Mouse (Mus musculus): ENCODE data around the gene Lpar6. TPM values are rescaled to one million over a fixed set of nuclear protein-coding genes. Genes with fewer than 3 reads are reported as not detected.

Gene Lpar6
- polyA plus RNA-seq, 1 experiment from 2014 or later, result 14.7 TPM

- WGBS, result 37% methylated on average over 1 of the region's 1 CpGs
- H3K4me3 ChIP-seq (ENCODE audit: low read length), result no peak overlapping the region
- H3K27ac ChIP-seq (ENCODE audit: low read length), result no peak overlapping the region
- peaks cover 6% of the 10 kb centered on the region; the same call in 1 of the 2 replicates for H3K4me1 ChIP-seq (ENCODE audit: insufficient read depth, low read length)
- H3K9ac ChIP-seq (replicated peaks; ENCODE audit: low read length), result no peak overlapping the region
- H3K36me3 ChIP-seq (ENCODE audit: insufficient read depth, low read length), result no peaks in the 10 kb centered on the region
- no peak for ATAC-seq (ENCODE audit: low FRiP score, low TSS enrichment)
- H3K9me3 ChIP-seq (ENCODE audit: low read length), result no peaks in the 10 kb centered on the region
- no peak overlapping the region for H3K4me2 ChIP-seq (replicated peaks; ENCODE audit: low read depth, low read length)
- no peaks in the 10 kb centered on the region for H3K27me3 ChIP-seq (ENCODE audit: insufficient read depth, low read length)
Measured at GRCm38 (mm10) chr14:73226849-73227248, 10.8 kb upstream of the Lpar6 start.

- Histone ChIP-seq H3K4me2 (replicated peaks; ENCODE audit: low read depth, low read length) (no peak overlapping the region), H3K27ac (ENCODE audit: low read length) (no peak overlapping the region), H3K9ac (replicated peaks; ENCODE audit: low read length) (no peak overlapping the region), H3K4me1 (ENCODE audit: insufficient read depth, low read length) (peaks cover 21% of the 10 kb centered on the region), H3K9me3 (ENCODE audit: low read length) (no peaks in the 10 kb centered on the region), H3K27me3 (ENCODE audit: insufficient read depth, low read length) (no peaks in the 10 kb centered on the region), H3K4me3 (ENCODE audit: low read length) (no peak overlapping the region), H3K36me3 (ENCODE audit: insufficient read depth, low read length) (no peaks in the 10 kb centered on the region)
- ATAC-seq (ENCODE audit: low FRiP score, low TSS enrichment), result no peak
- 34% methylated on average over 5 of the region's 5 CpGs for WGBS
Measured at GRCm38 (mm10) chr14:73231286-73231982, 6.3 kb upstream of the Lpar6 start.

GRCm38 (mm10) chr14:73234468-73235031 is 3.1 kb upstream of the Lpar6 start:
- H3K4me2 ChIP-seq (replicated peaks; ENCODE audit: low read depth, low read length), result no peak overlapping the region
- no peak overlapping the region for H3K4me3 ChIP-seq (ENCODE audit: low read length)
- H3K9ac ChIP-seq (replicated peaks; ENCODE audit: low read length), result no peak overlapping the region; the same call in 1 of the 2 replicates
- no peaks in the 10 kb centered on the region for H3K27me3 ChIP-seq (ENCODE audit: insufficient read depth, low read length)
- ATAC-seq (ENCODE audit: low FRiP score, low TSS enrichment), result peak; percentile 44; the same call in 1 of the 2 replicates
- H3K4me1 ChIP-seq (ENCODE audit: insufficient read depth, low read length), result peaks cover 21% of the 10 kb centered on the region
- peak overlapping the region; percentile 88 for H3K27ac ChIP-seq (ENCODE audit: low read length)
- H3K36me3 ChIP-seq (ENCODE audit: insufficient read depth, low read length), result no peaks in the 10 kb centered on the region
- no peaks in the 10 kb centered on the region for H3K9me3 ChIP-seq (ENCODE audit: low read length)
- WGBS, result 9% methylated on average over 2 of the region's 2 CpGs

GRCm38 (mm10) chr14:73238498-73239250 is 979 bp downstream of the Lpar6 start:
- H3K4me3 ChIP-seq (ENCODE audit: low read length), result peak overlapping the region; percentile 75
- peak; percentile 89 for ATAC-seq (ENCODE audit: low FRiP score, low TSS enrichment)
- under 1% methylated on average over 20 of the region's 20 CpGs for WGBS
- peaks cover 5% of the 10 kb centered on the region; the same call in 1 of the 2 replicates for H3K36me3 ChIP-seq (ENCODE audit: insufficient read depth, low read length)
- H3K9me3 ChIP-seq (ENCODE audit: low read length), result no peaks in the 10 kb centered on the region
- H3K27ac ChIP-seq (ENCODE audit: low read length), result peak overlapping the region; percentile 98
- H3K4me1 ChIP-seq (ENCODE audit: insufficient read depth, low read length), result peaks cover 17% of the 10 kb centered on the region
- peak overlapping the region; percentile 56 for H3K4me2 ChIP-seq (replicated peaks; ENCODE audit: low read depth, low read length)
- peak overlapping the region; percentile 88 for H3K9ac ChIP-seq (replicated peaks; ENCODE audit: low read length)
- no peaks in the 10 kb centered on the region for H3K27me3 ChIP-seq (ENCODE audit: insufficient read depth, low read length)

- no peak for ATAC-seq (ENCODE audit: low FRiP score, low TSS enrichment)
- H3K9ac ChIP-seq (replicated peaks; ENCODE audit: low read length), result peak overlapping the region; percentile 88
- peak overlapping the region; percentile 98 for H3K27ac ChIP-seq (ENCODE audit: low read length)
- H3K4me3 ChIP-seq (ENCODE audit: low read length), result peak overlapping the region; percentile 75
- peak overlapping the region; percentile 56 for H3K4me2 ChIP-seq (replicated peaks; ENCODE audit: low read depth, low read length)
- H3K4me1 ChIP-seq (ENCODE audit: insufficient read depth, low read length), result peaks cover 14% of the 10 kb centered on the region
- no peaks in the 10 kb centered on the region for H3K27me3 ChIP-seq (ENCODE audit: insufficient read depth, low read length)
- under 1% methylated on average over 6 of the region's 6 CpGs for WGBS
- peaks cover 5% of the 10 kb centered on the region; the same call in 1 of the 2 replicates for H3K36me3 ChIP-seq (ENCODE audit: insufficient read depth, low read length)
- no peaks in the 10 kb centered on the region for H3K9me3 ChIP-seq (ENCODE audit: low read length)
Measured at GRCm38 (mm10) chr14:73239291-73239690, 1.6 kb downstream of the Lpar6 start.

- no peak overlapping the region for H3K9ac ChIP-seq (replicated peaks; ENCODE audit: low read length)
- peaks cover 5% of the 10 kb centered on the region; the same call in 1 of the 2 replicates for H3K36me3 ChIP-seq (ENCODE audit: insufficient read depth, low read length)
- peaks cover 8% of the 10 kb centered on the region for H3K4me1 ChIP-seq (ENCODE audit: insufficient read depth, low read length)
- WGBS, result 32% methylated on average over 3 of the region's 3 CpGs
- no peak overlapping the region for H3K4me2 ChIP-seq (replicated peaks; ENCODE audit: low read depth, low read length)
- H3K9me3 ChIP-seq (ENCODE audit: low read length), result no peaks in the 10 kb centered on the region
- H3K27me3 ChIP-seq (ENCODE audit: insufficient read depth, low read length), result no peaks in the 10 kb centered on the region
- H3K27ac ChIP-seq (ENCODE audit: low read length), result no peak overlapping the region
- no peak overlapping the region for H3K4me3 ChIP-seq (ENCODE audit: low read length)
- ATAC-seq (ENCODE audit: low FRiP score, low TSS enrichment), result no peak
Measured at GRCm38 (mm10) chr14:73239857-73240256, 2.2 kb downstream of the Lpar6 start.

GRCm38 (mm10) chr14:73244061-73244597 is 6.4 kb downstream of the Lpar6 start:
- Histone ChIP-seq H3K27me3 (ENCODE audit: insufficient read depth, low read length) (no peaks in the 10 kb centered on the region), H3K4me3 (ENCODE audit: low read length) (no peak overlapping the region), H3K4me1 (ENCODE audit: insufficient read depth, low read length) (0 out of 2 replicates have a peak, but pooled peaks cover 3% of the 10 kb centered on the region), H3K4me2 (replicated peaks; ENCODE audit: low read depth, low read length) (no peak overlapping the region), H3K9ac (replicated peaks; ENCODE audit: low read length) (no peak overlapping the region), H3K27ac (ENCODE audit: low read length) (no peak overlapping the region), H3K36me3 (ENCODE audit: insufficient read depth, low read length) (peaks cover 5% of the 10 kb centered on the region; the same call in 1 of the 2 replicates), H3K9me3 (ENCODE audit: low read length) (no peaks in the 10 kb centered on the region)
- ATAC-seq (ENCODE audit: low FRiP score, low TSS enrichment), result no peak
- 97% methylated on average over 2 of the region's 2 CpGs for WGBS

GRCm38 (mm10) chr14:73250056-73250455 is 12.4 kb downstream of the Lpar6 start:
- peaks cover 15% of the 10 kb centered on the region; the same call in 1 of the 2 replicates for H3K4me1 ChIP-seq (ENCODE audit: insufficient read depth, low read length)
- H3K27me3 ChIP-seq (ENCODE audit: insufficient read depth, low read length), result no peaks in the 10 kb centered on the region
- H3K4me2 ChIP-seq (replicated peaks; ENCODE audit: low read depth, low read length), result no peak overlapping the region
- no peak overlapping the region for H3K27ac ChIP-seq (ENCODE audit: low read length)
- H3K9ac ChIP-seq (replicated peaks; ENCODE audit: low read length), result no peak overlapping the region
- no peak for ATAC-seq (ENCODE audit: low FRiP score, low TSS enrichment)
- H3K36me3 ChIP-seq (ENCODE audit: insufficient read depth, low read length), result no peaks in the 10 kb centered on the region
- 94% methylated on average over 2 of the region's 2 CpGs for WGBS
- no peak overlapping the region for H3K4me3 ChIP-seq (ENCODE audit: low read length)
- H3K9me3 ChIP-seq (ENCODE audit: low read length), result no peaks in the 10 kb centered on the region

- Histone ChIP-seq H3K27me3 (ENCODE audit: insufficient read depth, low read length) (no peaks in the 10 kb centered on the region), H3K27ac (ENCODE audit: low read length) (peak overlapping the region; percentile 82), H3K4me1 (ENCODE audit: insufficient read depth, low read length) (peaks cover 15% of the 10 kb centered on the region; the same call in 1 of the 2 replicates), H3K4me3 (ENCODE audit: low read length) (no peak overlapping the region), H3K4me2 (replicated peaks; ENCODE audit: low read depth, low read length) (no peak overlapping the region), H3K9me3 (ENCODE audit: low read length) (no peaks in the 10 kb centered on the region), H3K36me3 (ENCODE audit: insufficient read depth, low read length) (no peaks in the 10 kb centered on the region), H3K9ac (replicated peaks; ENCODE audit: low read length) (no peak overlapping the region)
- WGBS, result 82% methylated on average over 2 of the region's 2 CpGs
- ATAC-seq (ENCODE audit: low FRiP score, low TSS enrichment), result no peak
Measured at GRCm38 (mm10) chr14:73252276-73252675, 14.6 kb downstream of the Lpar6 start.
